Mouse (Mus musculus): Measurements from ENCODE around the gene Popdc2. TPM values are rescaled to one million over a fixed set of nuclear protein-coding genes. Genes with fewer than 3 reads are reported as not detected.

Popdc2 gene
- polyA plus RNA-seq, 1 experiment from 2014 or later: 16.6 TPM

DNA sequence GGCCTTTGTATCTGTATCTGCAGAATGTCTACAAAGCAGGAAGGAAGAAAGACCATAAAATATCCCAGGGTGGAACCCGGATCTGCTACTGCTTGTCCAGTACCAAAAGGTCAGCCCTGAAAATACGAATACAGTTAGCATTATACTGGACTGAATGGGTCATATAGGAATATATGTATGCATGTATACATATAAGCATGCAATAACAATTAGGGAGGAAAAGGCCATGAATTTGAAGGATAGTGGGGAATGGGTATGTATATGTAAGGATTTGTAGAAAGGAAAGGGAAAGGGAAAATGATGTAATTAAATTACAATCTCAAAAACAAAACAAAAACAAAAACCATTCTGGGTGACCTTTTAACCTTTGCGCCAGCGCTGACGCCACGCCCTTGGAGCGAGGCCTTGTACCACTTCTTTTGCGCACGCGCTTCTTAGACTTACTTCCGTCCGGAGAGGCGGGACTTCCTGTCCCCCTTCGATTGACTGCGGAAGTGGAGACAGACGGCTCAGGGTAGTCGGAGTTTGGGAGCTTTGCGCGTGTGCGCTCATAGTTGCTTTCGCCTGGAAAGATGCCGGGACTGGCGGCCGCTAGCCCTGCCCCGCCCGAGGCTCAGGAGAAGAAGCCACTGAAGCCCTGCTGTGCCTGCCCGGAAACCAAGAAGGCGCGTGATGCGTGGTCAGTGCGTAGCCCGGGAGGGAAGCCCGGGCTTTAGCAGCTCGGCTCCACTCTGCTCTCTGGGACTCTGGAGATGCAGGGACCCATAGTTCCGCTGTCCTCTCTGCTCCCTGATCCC is 15.3 kb upstream of the Popdc2 start, which contains the start of the genes Cox17 and Gm21987:
Gene Cox17 (plus strand): TSS at position 463 of the 797 bp plus-strand sequence.
Gene Gm21987 (plus strand): TSS at position 512 of the 797 bp plus-strand sequence.
- Histone ChIP-seq H3K27ac (ENCODE audit: low read depth, low read length) (peak within 1 kb of the TSS; percentile 89), H3K9ac (ENCODE audit: low read depth, low read length) (peak within 1 kb of the TSS; percentile 89), H3K27me3 (replicated peaks; ENCODE audit: control insufficient read depth, insufficient read depth, low read length) (no peaks in the 10 kb centered on the region), H3K36me3 (ENCODE audit: control insufficient read depth, insufficient read depth) (peaks cover 21% of the 10 kb centered on the region), H3K4me3 (ENCODE audit: low read depth, low read length) (peak within 1 kb of the TSS; percentile 76), H3K9me3 (ENCODE audit: control insufficient read depth) (no peaks in the 10 kb centered on the region), H3K4me2 (replicated peaks; ENCODE audit: low read depth) (peak within 1 kb of the TSS; percentile 76), H3K4me1 (replicated peaks; ENCODE audit: control insufficient read depth, insufficient read depth, low read length) (peaks cover 10% of the 10 kb centered on the region; the same call in 1 of the 2 replicates)
- no peak for TF ChIP-seq CTCF (IDR thresholded peaks at IDR 0.05; ENCODE audit: low read depth)
- 2% methylated on average over 35 of the region's 35 CpGs for WGBS
- ATAC-seq: peak; percentile 92

DNA sequence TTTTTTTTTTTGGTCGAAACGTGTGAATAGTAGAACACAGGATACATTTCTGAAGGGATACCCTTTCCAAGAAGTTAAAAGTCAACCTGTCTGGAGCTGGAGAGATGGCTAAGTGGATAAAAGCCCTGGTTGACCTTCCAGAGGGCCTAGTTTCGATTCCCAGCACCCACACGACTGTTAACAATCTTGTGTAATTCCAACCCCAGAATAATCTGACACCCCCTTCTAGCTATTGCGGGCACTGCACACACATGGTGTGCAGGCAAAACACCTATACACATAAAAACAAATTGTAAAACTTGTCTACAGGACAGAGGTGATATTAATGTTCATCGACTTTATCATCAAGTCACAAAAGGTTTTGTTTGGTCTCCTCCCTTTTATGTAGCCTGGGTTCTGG is 14.4 kb upstream of the Popdc2 start:
- ATAC-seq: no peak
- H3K4me1 ChIP-seq (replicated peaks; ENCODE audit: control insufficient read depth, insufficient read depth, low read length): peaks cover 7% of the 10 kb centered on the region; the same call in 1 of the 2 replicates
- no peaks in the 10 kb centered on the region for H3K9me3 ChIP-seq (ENCODE audit: control insufficient read depth)
- H3K27ac ChIP-seq (ENCODE audit: low read depth, low read length): no peak overlapping the region
- no peak for TF ChIP-seq CTCF (IDR thresholded peaks at IDR 0.05; ENCODE audit: low read depth)
- peak overlapping the region; percentile 76 for H3K4me3 ChIP-seq (ENCODE audit: low read depth, low read length)
- peak overlapping the region; percentile 89 for H3K9ac ChIP-seq (ENCODE audit: low read depth, low read length)
- peak overlapping the region; percentile 76 for H3K4me2 ChIP-seq (replicated peaks; ENCODE audit: low read depth)
- peaks cover 21% of the 10 kb centered on the region for H3K36me3 ChIP-seq (ENCODE audit: control insufficient read depth, insufficient read depth)
- WGBS: 53% methylated on average over 6 of the region's 6 CpGs
- no peaks in the 10 kb centered on the region for H3K27me3 ChIP-seq (replicated peaks; ENCODE audit: control insufficient read depth, insufficient read depth, low read length)

- TF ChIP-seq CTCF (IDR thresholded peaks at IDR 0.05; ENCODE audit: low read depth): no peak
- peaks cover 7% of the 10 kb centered on the region; the same call in 1 of the 2 replicates for H3K4me1 ChIP-seq (replicated peaks; ENCODE audit: control insufficient read depth, insufficient read depth, low read length)
- no peak for ATAC-seq
- no peak overlapping the region for H3K4me3 ChIP-seq (ENCODE audit: low read depth, low read length)
- no peak overlapping the region for H3K27ac ChIP-seq (ENCODE audit: low read depth, low read length)
- 73% methylated on average over 9 of the region's 9 CpGs for WGBS
- no peak overlapping the region for H3K9ac ChIP-seq (ENCODE audit: low read depth, low read length)
- H3K4me2 ChIP-seq (replicated peaks; ENCODE audit: low read depth): peak overlapping the region; percentile 76
- no peaks in the 10 kb centered on the region for H3K27me3 ChIP-seq (replicated peaks; ENCODE audit: control insufficient read depth, insufficient read depth, low read length)
- peaks cover 21% of the 10 kb centered on the region for H3K36me3 ChIP-seq (ENCODE audit: control insufficient read depth, insufficient read depth)
- H3K9me3 ChIP-seq (ENCODE audit: control insufficient read depth): no peaks in the 10 kb centered on the region
Measured at GRCm38 (mm10) chr16:38348217-38348761, 13.7 kb upstream of the Popdc2 start.

GRCm38 (mm10) chr16:38349881-38350280 is 12.1 kb upstream of the Popdc2 start:
- no peak for TF ChIP-seq CTCF (IDR thresholded peaks at IDR 0.05; ENCODE audit: low read depth)
- Histone ChIP-seq H3K9ac (ENCODE audit: low read depth, low read length) (no peak overlapping the region), H3K4me2 (replicated peaks; ENCODE audit: low read depth) (0 out of 2 replicates have a peak overlapping the region, but pooled peaks have one; percentile 9), H3K4me1 (replicated peaks; ENCODE audit: control insufficient read depth, insufficient read depth, low read length) (peaks cover 7% of the 10 kb centered on the region; the same call in 1 of the 2 replicates), H3K9me3 (ENCODE audit: control insufficient read depth) (no peaks in the 10 kb centered on the region), H3K27ac (ENCODE audit: low read depth, low read length) (peak overlapping the region; percentile 42; the same call in 1 of the 2 replicates), H3K36me3 (ENCODE audit: control insufficient read depth, insufficient read depth) (peaks cover 26% of the 10 kb centered on the region), H3K4me3 (ENCODE audit: low read depth, low read length) (no peak overlapping the region), H3K27me3 (replicated peaks; ENCODE audit: control insufficient read depth, insufficient read depth, low read length) (no peaks in the 10 kb centered on the region)
- no peak for ATAC-seq
- WGBS: 90% methylated on average over 2 of the region's 2 CpGs

GRCm38 (mm10) chr16:38350361-38350855 is 11.6 kb upstream of the Popdc2 start:
- Histone ChIP-seq H3K36me3 (ENCODE audit: control insufficient read depth, insufficient read depth) (peaks cover 26% of the 10 kb centered on the region), H3K9ac (ENCODE audit: low read depth, low read length) (no peak overlapping the region), H3K27ac (ENCODE audit: low read depth, low read length) (peak overlapping the region; percentile 42), H3K4me2 (replicated peaks; ENCODE audit: low read depth) (0 out of 2 replicates have a peak overlapping the region, but pooled peaks have one; percentile 9), H3K4me1 (replicated peaks; ENCODE audit: control insufficient read depth, insufficient read depth, low read length) (peaks cover 7% of the 10 kb centered on the region; the same call in 1 of the 2 replicates), H3K9me3 (ENCODE audit: control insufficient read depth) (no peaks in the 10 kb centered on the region), H3K4me3 (ENCODE audit: low read depth, low read length) (no peak overlapping the region), H3K27me3 (replicated peaks; ENCODE audit: control insufficient read depth, insufficient read depth, low read length) (no peaks in the 10 kb centered on the region)
- ATAC-seq: peak; percentile 61
- WGBS: 38% methylated on average over 7 of the region's 7 CpGs
- no peak for TF ChIP-seq CTCF (IDR thresholded peaks at IDR 0.05; ENCODE audit: low read depth)

DNA sequence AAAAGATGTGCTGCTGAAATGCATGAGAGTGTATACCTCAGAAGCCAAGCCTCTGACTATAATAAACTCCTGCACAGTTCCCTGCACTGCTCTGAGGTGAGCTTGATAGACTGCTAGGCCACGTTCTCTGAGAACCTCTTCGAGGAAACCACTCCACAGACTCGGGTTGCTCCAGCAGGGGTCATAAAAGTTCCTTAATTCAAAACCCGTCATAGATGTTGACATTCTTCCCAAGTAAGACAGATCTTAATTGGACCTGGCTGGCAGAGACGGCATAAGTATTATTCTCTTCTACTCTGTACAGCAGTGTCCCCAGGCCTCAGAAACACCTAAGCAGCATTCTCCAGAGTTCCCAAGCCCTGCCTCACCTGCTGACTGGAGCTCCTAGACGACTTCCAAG is 11.1 kb upstream of the Popdc2 start:
- H3K9ac ChIP-seq (ENCODE audit: low read depth, low read length): no peak overlapping the region
- peaks cover 7% of the 10 kb centered on the region; the same call in 1 of the 2 replicates for H3K4me1 ChIP-seq (replicated peaks; ENCODE audit: control insufficient read depth, insufficient read depth, low read length)
- no peak overlapping the region for H3K4me2 ChIP-seq (replicated peaks; ENCODE audit: low read depth)
- H3K4me3 ChIP-seq (ENCODE audit: low read depth, low read length): no peak overlapping the region
- no peak overlapping the region for H3K27ac ChIP-seq (ENCODE audit: low read depth, low read length)
- no peaks in the 10 kb centered on the region for H3K9me3 ChIP-seq (ENCODE audit: control insufficient read depth)
- WGBS: 46% methylated on average over 6 of the region's 6 CpGs
- H3K27me3 ChIP-seq (replicated peaks; ENCODE audit: control insufficient read depth, insufficient read depth, low read length): no peaks in the 10 kb centered on the region
- no peak for ATAC-seq
- peaks cover 26% of the 10 kb centered on the region for H3K36me3 ChIP-seq (ENCODE audit: control insufficient read depth, insufficient read depth)
- no peak for TF ChIP-seq CTCF (IDR thresholded peaks at IDR 0.05; ENCODE audit: low read depth)

Measured in intestine, postnatal 0 days (tissue).